ENCODE assay signal across 7 mouse cellular contexts in genomic region chr13:65241627-65242318, GRCm38 (mm10). TPM values are rescaled to one million over a fixed set of nuclear protein-coding genes. Genes with fewer than 3 reads are reported as not detected.
A peak's percentile ranks its signal among the peaks of the same experiment; 100 is the strongest.
DNase-seq lines count a peak whose midpoint lies in the region; ATAC-seq and TF ChIP-seq lines count a peak whose summit lies in the region.

No protein-coding gene starts in this region.

- TF ChIP-seq POLR2A in lung, adult 2 months (IDR thresholded peaks at IDR 0.05; ENCODE audit: borderline replicate concordance, extremely low read depth, low read depth, low read length) = no peak

- peaks cover 4% of the 10 kb centered on the region; the same call in 1 of the 2 replicates for H3K4me1 ChIP-seq in lung, adult 2 months (ENCODE audit: control insufficient read depth, insufficient read depth, low read length)
- peaks cover 6 to 11% of the 10 kb centered on the region in 2 experiments for H3K4me1 ChIP-seq in liver, embryonic 14.5 days (replicated peaks; ENCODE audit: control insufficient read depth in 2 of 2, insufficient read depth in 2 of 2, low read length in 1 of 2)
- H3K4me1 ChIP-seq in neural tube, embryonic 13.5 days (replicated peaks) = peaks cover 16% of the 10 kb centered on the region

- no peak for DNase-seq in lung, adult 2 months
- DNase-seq in lung, postnatal 14 days = no peak
- peak; percentile 23 for DNase-seq in embryo, embryonic 10 days (ENCODE audit: low spot score)
- peak; percentile 4 to 55 (median 33) for DNase-seq in liver, embryonic 14.5 days (ENCODE audit: low read depth in 3 of 3, low spot score in 3 of 3)
- no peak for DNase-seq in urinary bladder, postnatal 10 days (ENCODE audit: low spot score)

- peak overlapping the region; percentile 84 for H3K4me3 ChIP-seq in lung, adult 2 months (replicated peaks; ENCODE audit: extremely low read depth, low read depth, low read length)
- peak overlapping the region; percentile 79 to 84 for H3K4me3 ChIP-seq in liver, embryonic 14.5 days (ENCODE audit: insufficient read depth in 1 of 2, low read depth in 2 of 2, low read length in 2 of 2)
- peak overlapping the region; percentile 76 for H3K4me3 ChIP-seq in neural tube, embryonic 13.5 days

- H3K4me2 ChIP-seq in liver, embryonic 14.5 days (ENCODE audit: low read depth) = peak overlapping the region; percentile 96
- H3K4me2 ChIP-seq in neural tube, embryonic 13.5 days = peak overlapping the region; percentile 99

- no peak for TF ChIP-seq CTCF in lung, adult 2 months (IDR thresholded peaks at IDR 0.05; ENCODE audit: insufficient read depth, low read length)
- no peak for TF ChIP-seq CTCF in liver, embryonic 14.5 days (IDR thresholded peaks at IDR 0.05; ENCODE audit: low read depth)

- WGBS in lung, adult 2 months = 3% methylated on average over 51 of the region's 51 CpGs
- WGBS in liver, embryonic 14.5 days (ENCODE audit: insufficient replicate concordance) = under 1% methylated on average over 51 of the region's 51 CpGs
- 3% methylated on average over 51 of the region's 51 CpGs for WGBS in neural tube, embryonic 13.5 days

- TF ChIP-seq EP300 in liver, embryonic 14.5 days (IDR thresholded peaks at IDR 0.05; ENCODE audit: low read depth) = no peak

- H3K36me3 ChIP-seq in liver, embryonic 14.5 days (replicated peaks; ENCODE audit: control insufficient read depth, insufficient read depth, low read depth) = no peaks in the 10 kb centered on the region
- peaks cover 19% of the 10 kb centered on the region for H3K36me3 ChIP-seq in neural tube, embryonic 13.5 days

- ATAC-seq in granulocyte monocyte progenitor cell, adult 5-6 weeks (replicated peaks; ENCODE audit: poor library complexity, severe bottlenecking) = peak; percentile 25
- peak; percentile 27 for ATAC-seq in liver, embryonic 14.5 days (ENCODE audit: insufficient read depth)
- peak; percentile 44 for ATAC-seq in neural tube, embryonic 13.5 days (ENCODE audit: low read depth)

- peak overlapping the region; percentile 77 for H3K9ac ChIP-seq in liver, embryonic 14.5 days (replicated peaks)
- peak overlapping the region; percentile 79 for H3K9ac ChIP-seq in neural tube, embryonic 13.5 days

- no peaks in the 10 kb centered on the region for H3K9me3 ChIP-seq in liver, embryonic 14.5 days (ENCODE audit: control insufficient read depth, low read length)
- peaks cover 24% of the 10 kb centered on the region for H3K9me3 ChIP-seq in neural tube, embryonic 13.5 days

- peak overlapping the region; percentile 82 for H3K27ac ChIP-seq in liver, embryonic 14.5 days
- peak overlapping the region; percentile 90 for H3K27ac ChIP-seq in neural tube, embryonic 13.5 days (replicated peaks)

- no peaks in the 10 kb centered on the region for H3K27me3 ChIP-seq in liver, embryonic 14.5 days (ENCODE audit: control insufficient read depth, insufficient read depth, low read length)
- H3K27me3 ChIP-seq in neural tube, embryonic 13.5 days = no peaks in the 10 kb centered on the region

RNA-seq across cellular contexts. Expression of gene Gm10775, which starts 17.6 kb away (rescaled TPM):
- polyA plus RNA-seq in lung, adult 2 months (2012; rRNA removed) = not detected in 2 replicates
- total RNA-seq in granulocyte monocyte progenitor cell, adult 5-6 weeks (2014; fragmentation: Nextera tagmentation) = not detected in 2 replicates
- total RNA-seq in granulocyte monocyte progenitor cell, adult 5-6 weeks (2017) = not detected in 2 replicates
- polyA plus RNA-seq in liver, embryonic 14.5 days (2012; rRNA removed) = not detected in 2 replicates
- not detected in 2 replicates for polyA plus RNA-seq in liver, embryonic 14.5 days (2014; fragmentation: Nextera tagmentation; extraction: Ambion mirVana)
- 0.21 TPM in 1 of 2 replicates, not detected in the other for polyA plus RNA-seq in neural tube, embryonic 13.5 days (2015; fragmentation: Nextera tagmentation; extraction: Ambion mirVana)

RNA-seq across cellular contexts. Expression of gene Nlrp4f, which starts 36.0 kb away (rescaled TPM):
- polyA plus RNA-seq in lung, adult 2 months (2012; rRNA removed) = not detected in 2 replicates
- not detected in 2 replicates for total RNA-seq in granulocyte monocyte progenitor cell, adult 5-6 weeks (2014; fragmentation: Nextera tagmentation)
- not detected in 2 replicates for total RNA-seq in granulocyte monocyte progenitor cell, adult 5-6 weeks (2017)
- not detected in 2 replicates for polyA plus RNA-seq in liver, embryonic 14.5 days (2012; rRNA removed)
- 0.17 TPM in 1 of 2 replicates, not detected in the other for polyA plus RNA-seq in liver, embryonic 14.5 days (2014; fragmentation: Nextera tagmentation; extraction: Ambion mirVana)
- polyA plus RNA-seq in neural tube, embryonic 13.5 days (2015; fragmentation: Nextera tagmentation; extraction: Ambion mirVana) = not detected in 2 replicates

RNA-seq across cellular contexts. Expression of gene Zfp369, which starts 36.8 kb away (rescaled TPM):
- polyA plus RNA-seq in lung, adult 2 months (2012; rRNA removed) = 13.3 and 16.7 TPM in 2 replicates
- total RNA-seq in granulocyte monocyte progenitor cell, adult 5-6 weeks (2014; fragmentation: Nextera tagmentation) = 34.1 and 67.7 TPM in 2 replicates
- total RNA-seq in granulocyte monocyte progenitor cell, adult 5-6 weeks (2017) = 38.7 and 47.5 TPM in 2 replicates
- 6.8 and 8.9 TPM in 2 replicates for polyA plus RNA-seq in liver, embryonic 14.5 days (2012; rRNA removed)
- 4.3 and 4.5 TPM in 2 replicates for polyA plus RNA-seq in liver, embryonic 14.5 days (2014; fragmentation: Nextera tagmentation; extraction: Ambion mirVana)
- polyA plus RNA-seq in neural tube, embryonic 13.5 days (2015; fragmentation: Nextera tagmentation; extraction: Ambion mirVana) = 14.6 and 15.9 TPM in 2 replicates

Comparison
In these comparisons a context has a peak if more than half of its experiments do, and no peak if none do; other contexts are left out.
1. DNase-seq: peak in embryo, embryonic 10 days (single experiment) and liver, embryonic 14.5 days (3 of 3); none in lung, adult 2 months (single experiment), lung, postnatal 14 days (single experiment) and urinary bladder, postnatal 10 days (single experiment).
2. Peak in every context shown above with its lines, with median percentiles within 50 percentile points of each other: H3K4me3 ChIP-seq and ATAC-seq.